Comparison of ENCODE assay signal across 18 mouse cellular contexts in genomic region chr11:31089973-31090372, GRCm38 (mm10).
"Had no signal": no experiment of that assay in that cellular context is flagged by ENCODE, and none has a peak within 500 bp of the region (broad histone marks: within the 10 kb centered on the region; RNA-seq: fewer than 3 reads in every experiment).

No protein-coding gene starts in this region.

- H3K4me1 ChIP-seq: liver, embryonic 13.5 days; liver, embryonic 15.5 days; lung, embryonic 15.5 days; midbrain, embryonic 12.5 days; neural tube, embryonic 12.5 days had no signal

- H3K9ac ChIP-seq: liver, embryonic 13.5 days; liver, embryonic 15.5 days; liver, postnatal 0 days; lung, embryonic 15.5 days; midbrain, embryonic 12.5 days; neural tube, embryonic 12.5 days had no signal

- H3K4me3 ChIP-seq: liver, embryonic 13.5 days; liver, embryonic 15.5 days; lung, embryonic 15.5 days; megakaryocyte, embryonic 14.5 days; midbrain, embryonic 12.5 days; neural tube, embryonic 12.5 days had no signal

- H3K27me3 ChIP-seq: liver, embryonic 13.5 days; liver, embryonic 15.5 days; lung, embryonic 15.5 days; megakaryocyte, embryonic 14.5 days; midbrain, embryonic 12.5 days; neural tube, embryonic 12.5 days had no signal

- H3K27ac ChIP-seq: liver, embryonic 13.5 days; liver, embryonic 15.5 days; lung, embryonic 15.5 days; macrophage; midbrain, embryonic 12.5 days; neural tube, embryonic 12.5 days had no signal

- ATAC-seq: liver, postnatal 0 days; lung, postnatal 0 days; midbrain, embryonic 16.5 days had no signal

- H3K4me2 ChIP-seq: liver, embryonic 11.5 days; liver, embryonic 13.5 days; liver, embryonic 15.5 days; lung, embryonic 15.5 days; midbrain, embryonic 12.5 days; neural tube, embryonic 12.5 days had no signal

- DNase-seq: liver, embryonic 13.5 days; liver, postnatal 0 days; lung, adult 2 months; lung, postnatal 14 days; lung, postnatal 36 days; right cerebral cortex, postnatal 14 days; thymus, adult 2 months; thymus, postnatal 25 days; thymus, postnatal 4 days had no signal

- H3K36me3 ChIP-seq: liver, embryonic 13.5 days; liver, embryonic 15.5 days; lung, embryonic 15.5 days; neural tube, embryonic 12.5 days had no signal

- H3K9me3 ChIP-seq: liver, embryonic 13.5 days; liver, embryonic 15.5 days; lung, embryonic 15.5 days; megakaryocyte, embryonic 14.5 days; midbrain, embryonic 12.5 days; neural tube, embryonic 12.5 days had no signal
